Mouse (Mus musculus): ENCODE results near the gene Etv6. TPM values are rescaled to one million over a fixed set of nuclear protein-coding genes. Genes with fewer than 3 reads are reported as not detected.

Gene Etv6
- total and polyA plus RNA-seq, 3 experiments, result 10.4 to 58.9 (median 28.9) TPM

DNA sequence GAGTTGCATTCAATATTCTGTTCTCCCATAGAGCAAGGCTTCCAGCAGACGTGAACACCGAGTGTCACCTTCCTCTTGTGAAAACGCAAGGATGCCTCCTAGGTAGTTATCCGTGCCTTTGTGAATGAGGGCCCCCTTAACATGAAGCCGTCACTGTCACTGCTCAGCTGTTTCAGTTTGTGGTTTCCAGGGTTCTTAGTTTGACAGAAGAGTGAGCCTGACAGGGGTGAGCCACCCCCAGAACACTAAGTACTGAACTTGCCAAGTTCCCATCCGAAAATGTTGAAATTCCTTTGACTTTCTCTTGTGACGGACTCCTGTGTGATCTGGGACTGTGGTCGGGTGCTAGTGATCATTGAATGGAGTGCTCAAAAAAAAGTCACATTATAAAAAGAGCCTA, 129.5 kb downstream of the Etv6 start:
- ATAC-seq (ENCODE audit: extremely low read depth, insufficient number of reproducible peaks, low FRiP score, poor library complexity, severe bottlenecking), result no peak
- no peak for DNase-seq (ENCODE audit: low spot score)
- Histone ChIP-seq H3K4me1 (ENCODE audit: insufficient read depth, low read depth, low read length) (peaks cover 21% of the 10 kb centered on the region), H3K4me3 (ENCODE audit: low read depth, low read length) (no peak overlapping the region), H3K27me3 (ENCODE audit: insufficient read depth, low read length) (no peaks in the 10 kb centered on the region), H3K9me3 (replicated peaks) (no peaks in the 10 kb centered on the region), H3K36me3 (replicated peaks) (peaks cover 54% of the 10 kb centered on the region)
- TF ChIP-seq TAL1 (conservative IDR thresholded peaks at IDR 0.05; ENCODE audit: low read depth, low read length) (no peak), POLR2AphosphoS5 (IDR thresholded peaks at IDR 0.05; ENCODE audit: insufficient replicate concordance, low read depth, low read length) (no peak), CTCF (IDR thresholded peaks at IDR 0.05; ENCODE audit: low read depth, low read length) (no peak), GATA2 (IDR thresholded peaks at IDR 0.05; ENCODE audit: borderline replicate concordance, low read depth, low read length) (no peak), GATA1 (IDR thresholded peaks at IDR 0.05; ENCODE audit: borderline replicate concordance, low read length) (no peak)

DNA sequence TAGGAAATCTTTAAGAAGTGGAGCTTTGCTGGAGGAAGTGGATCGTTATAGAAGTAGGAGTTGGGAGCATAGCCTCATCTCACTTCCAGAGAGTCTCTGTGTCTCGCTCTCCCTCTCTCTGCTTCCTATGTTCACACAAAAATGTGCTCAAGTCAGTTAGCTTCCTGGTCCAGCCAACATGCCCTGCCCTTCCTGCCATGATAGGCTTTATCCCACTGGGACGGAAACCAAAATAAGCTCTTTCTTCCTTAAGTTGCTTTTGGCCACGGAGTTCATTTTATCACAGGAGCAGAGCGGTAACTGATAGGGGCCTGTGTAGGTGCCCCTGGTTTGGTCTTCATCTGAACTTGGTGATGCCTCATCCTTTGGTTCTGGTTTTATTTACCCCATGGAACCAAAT, 132.5 kb downstream of the Etv6 start:
- peaks cover 45% of the 10 kb centered on the region for H3K4me1 ChIP-seq (ENCODE audit: insufficient read depth, low read depth, low read length)
- no peaks in the 10 kb centered on the region for H3K27me3 ChIP-seq (ENCODE audit: insufficient read depth, low read length)
- DNase-seq (ENCODE audit: low spot score) (no peak), ATAC-seq (ENCODE audit: extremely low read depth, insufficient number of reproducible peaks, low FRiP score, poor library complexity, severe bottlenecking) (no peak)
- TF ChIP-seq CTCF (IDR thresholded peaks at IDR 0.05; ENCODE audit: low read depth, low read length), result no peak
- no peak for TF ChIP-seq GATA1 (IDR thresholded peaks at IDR 0.05; ENCODE audit: borderline replicate concordance, low read length)
- TF ChIP-seq TAL1 (conservative IDR thresholded peaks at IDR 0.05; ENCODE audit: low read depth, low read length), result no peak
- TF ChIP-seq POLR2AphosphoS5 (IDR thresholded peaks at IDR 0.05; ENCODE audit: insufficient replicate concordance, low read depth, low read length), result no peak
- no peak for TF ChIP-seq GATA2 (IDR thresholded peaks at IDR 0.05; ENCODE audit: borderline replicate concordance, low read depth, low read length)
- H3K36me3 ChIP-seq (replicated peaks), result peaks cover 42% of the 10 kb centered on the region
- H3K9me3 ChIP-seq (replicated peaks), result no peaks in the 10 kb centered on the region
- no peak overlapping the region for H3K4me3 ChIP-seq (ENCODE audit: low read depth, low read length)

DNA sequence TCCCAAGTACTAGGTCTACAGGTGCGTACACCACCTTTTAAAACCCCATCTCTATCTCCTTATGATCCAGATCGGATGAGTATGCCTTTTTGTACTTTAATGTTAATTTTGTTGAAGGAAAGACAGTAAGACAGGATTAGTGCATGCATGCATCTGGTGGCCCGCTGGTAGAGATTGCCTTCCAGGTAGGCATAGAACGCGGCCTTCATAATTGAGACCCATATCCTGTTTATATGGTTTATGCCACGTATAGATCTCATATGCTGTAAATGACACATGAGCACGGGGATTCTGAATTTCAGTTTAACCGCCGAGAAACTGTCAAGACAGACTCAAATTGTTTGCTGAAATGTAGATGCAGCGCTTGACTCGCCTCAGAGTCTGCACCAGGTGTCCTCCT, 133.3 kb downstream of the Etv6 start:
- Histone ChIP-seq H3K4me3 (ENCODE audit: low read depth, low read length) (no peak overlapping the region), H3K36me3 (replicated peaks) (peaks cover 45% of the 10 kb centered on the region), H3K4me1 (ENCODE audit: insufficient read depth, low read depth, low read length) (peaks cover 52% of the 10 kb centered on the region), H3K27me3 (ENCODE audit: insufficient read depth, low read length) (no peaks in the 10 kb centered on the region), H3K9me3 (replicated peaks) (no peaks in the 10 kb centered on the region)
- no peak for TF ChIP-seq TAL1 (conservative IDR thresholded peaks at IDR 0.05; ENCODE audit: low read depth, low read length)
- no peak for TF ChIP-seq POLR2AphosphoS5 (IDR thresholded peaks at IDR 0.05; ENCODE audit: insufficient replicate concordance, low read depth, low read length)
- no peak for TF ChIP-seq GATA2 (IDR thresholded peaks at IDR 0.05; ENCODE audit: borderline replicate concordance, low read depth, low read length)
- TF ChIP-seq GATA1 (IDR thresholded peaks at IDR 0.05; ENCODE audit: borderline replicate concordance, low read length), result no peak
- no peak for TF ChIP-seq CTCF (IDR thresholded peaks at IDR 0.05; ENCODE audit: low read depth, low read length)
- DNase-seq (ENCODE audit: low spot score) (no peak), ATAC-seq (ENCODE audit: extremely low read depth, insufficient number of reproducible peaks, low FRiP score, poor library complexity, severe bottlenecking) (no peak)

DNA sequence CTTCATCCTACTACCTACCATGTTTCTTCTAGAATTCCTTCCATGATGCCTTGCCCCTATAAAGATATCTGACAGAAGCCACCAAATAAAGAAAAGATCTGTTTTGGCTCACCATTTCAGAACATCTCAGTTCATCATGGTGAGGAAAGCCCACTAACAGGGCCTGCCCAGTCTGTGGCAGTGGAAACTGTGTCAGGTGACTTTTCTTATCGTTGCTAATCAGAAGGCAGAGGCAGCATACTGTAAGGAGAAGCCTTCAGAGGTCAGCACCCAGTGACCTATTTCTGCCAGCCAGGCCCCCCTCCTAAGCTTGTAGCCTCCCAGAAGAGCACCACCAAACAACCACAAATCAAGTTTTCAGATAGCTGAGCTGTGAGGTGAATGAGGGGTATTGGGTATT, 135.7 kb downstream of the Etv6 start:
- Histone ChIP-seq H3K4me1 (ENCODE audit: insufficient read depth, low read depth, low read length) (peaks cover 52% of the 10 kb centered on the region), H3K27me3 (ENCODE audit: insufficient read depth, low read length) (no peaks in the 10 kb centered on the region), H3K36me3 (replicated peaks) (peaks cover 42% of the 10 kb centered on the region), H3K4me3 (ENCODE audit: low read depth, low read length) (no peak overlapping the region), H3K9me3 (replicated peaks) (no peaks in the 10 kb centered on the region)
- TF ChIP-seq GATA2 (IDR thresholded peaks at IDR 0.05; ENCODE audit: borderline replicate concordance, low read depth, low read length), result no peak
- no peak for DNase-seq (ENCODE audit: low spot score)
- peak; percentile 82 for ATAC-seq (ENCODE audit: extremely low read depth, insufficient number of reproducible peaks, low FRiP score, poor library complexity, severe bottlenecking)

DNA sequence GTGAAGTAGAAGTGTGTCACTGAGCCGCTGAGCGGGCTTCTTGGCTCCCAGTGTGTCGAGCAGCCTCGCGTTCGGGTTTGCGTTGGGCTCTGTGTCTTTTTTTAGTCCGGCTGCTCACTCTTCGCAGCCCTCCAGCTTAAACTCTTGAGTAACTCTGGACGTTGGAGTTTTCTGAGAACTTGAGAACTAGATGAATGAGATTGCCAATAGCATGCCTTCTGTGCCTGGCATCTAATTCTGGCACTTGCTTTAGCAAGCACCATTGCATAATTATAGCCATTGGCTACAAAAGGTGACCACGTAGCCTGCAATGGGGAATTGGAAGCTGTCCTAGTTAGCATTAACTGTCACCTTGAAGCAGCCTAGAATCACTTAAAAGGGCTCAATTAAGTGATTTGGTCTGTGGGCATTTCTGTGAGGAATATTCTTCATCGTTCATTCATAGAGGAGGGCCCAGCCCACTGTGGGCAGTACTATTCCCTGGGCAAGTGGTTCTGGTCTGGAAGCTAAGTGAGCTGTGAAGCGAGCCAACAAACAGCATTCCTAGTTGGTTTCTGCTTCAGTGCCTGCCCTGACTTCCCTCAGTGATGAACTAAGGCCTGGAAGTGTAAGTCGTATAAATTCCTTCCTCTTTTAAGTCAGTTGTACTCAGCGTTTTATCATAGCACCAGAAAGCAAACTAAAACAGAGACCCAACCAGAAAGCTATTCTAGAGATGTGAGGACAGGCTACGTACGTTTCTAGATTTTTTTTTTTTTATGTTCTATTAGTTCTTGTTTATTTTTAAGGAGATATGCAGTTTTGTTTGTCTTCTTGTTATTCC, 136.6 kb downstream of the Etv6 start:
- TF ChIP-seq GATA2 (IDR thresholded peaks at IDR 0.05; ENCODE audit: borderline replicate concordance, low read depth, low read length) (no peak), CTCF (IDR thresholded peaks at IDR 0.05; ENCODE audit: low read depth, low read length) (no peak), POLR2AphosphoS5 (IDR thresholded peaks at IDR 0.05; ENCODE audit: insufficient replicate concordance, low read depth, low read length) (no peak), GATA1 (IDR thresholded peaks at IDR 0.05; ENCODE audit: borderline replicate concordance, low read length) (no peak), TAL1 (conservative IDR thresholded peaks at IDR 0.05; ENCODE audit: low read depth, low read length) (no peak)
- no peaks in the 10 kb centered on the region for H3K9me3 ChIP-seq (replicated peaks)
- H3K36me3 ChIP-seq (replicated peaks), result peaks cover 42% of the 10 kb centered on the region
- no peak overlapping the region for H3K4me3 ChIP-seq (ENCODE audit: low read depth, low read length)
- DNase-seq (ENCODE audit: low spot score), result no peak
- no peaks in the 10 kb centered on the region for H3K27me3 ChIP-seq (ENCODE audit: insufficient read depth, low read length)
- ATAC-seq (ENCODE audit: extremely low read depth, insufficient number of reproducible peaks, low FRiP score, poor library complexity, severe bottlenecking), result no peak
- H3K4me1 ChIP-seq (ENCODE audit: insufficient read depth, low read depth, low read length), result peaks cover 52% of the 10 kb centered on the region

DNA sequence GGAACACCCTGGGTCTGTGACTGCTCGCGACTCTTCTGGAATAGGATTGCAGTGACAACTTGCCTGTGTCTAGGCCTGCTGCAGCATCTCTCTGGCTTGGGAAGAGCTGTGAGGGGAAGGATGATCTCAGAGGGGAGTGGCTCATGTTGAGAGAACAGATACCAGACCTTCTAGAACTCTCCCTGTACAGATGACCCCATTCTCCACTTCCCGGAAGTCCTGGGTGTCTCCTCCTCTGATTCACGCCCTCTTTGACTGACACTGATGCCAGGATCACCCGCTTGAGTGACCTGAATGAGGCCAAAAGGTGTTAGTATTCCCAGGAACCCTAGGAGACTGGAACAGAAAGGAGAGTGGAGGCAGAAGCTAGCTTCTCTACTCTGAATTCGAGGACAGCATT, 137.9 kb downstream of the Etv6 start:
- Histone ChIP-seq H3K9me3 (replicated peaks) (no peaks in the 10 kb centered on the region), H3K27me3 (ENCODE audit: insufficient read depth, low read length) (no peaks in the 10 kb centered on the region), H3K36me3 (replicated peaks) (peaks cover 45% of the 10 kb centered on the region), H3K4me1 (ENCODE audit: insufficient read depth, low read depth, low read length) (peaks cover 45% of the 10 kb centered on the region), H3K4me3 (ENCODE audit: low read depth, low read length) (no peak overlapping the region)
- no peak for ATAC-seq (ENCODE audit: extremely low read depth, insufficient number of reproducible peaks, low FRiP score, poor library complexity, severe bottlenecking)
- DNase-seq (ENCODE audit: low spot score), result no peak
- TF ChIP-seq CTCF (IDR thresholded peaks at IDR 0.05; ENCODE audit: low read depth, low read length) (no peak), TAL1 (conservative IDR thresholded peaks at IDR 0.05; ENCODE audit: low read depth, low read length) (no peak), GATA2 (IDR thresholded peaks at IDR 0.05; ENCODE audit: borderline replicate concordance, low read depth, low read length) (no peak), GATA1 (IDR thresholded peaks at IDR 0.05; ENCODE audit: borderline replicate concordance, low read length) (no peak), POLR2AphosphoS5 (IDR thresholded peaks at IDR 0.05; ENCODE audit: insufficient replicate concordance, low read depth, low read length) (no peak)

Measured in G1E (cell line).